Mouse (Mus musculus): Measurements from ENCODE around the gene Pde4c. TPM values are rescaled to one million over a fixed set of nuclear protein-coding genes. Genes with fewer than 3 reads are reported as not detected.

Gene Pde4c
- polyA plus RNA-seq, 1 experiment from 2014 or later, result 0.21 TPM

- Histone ChIP-seq H3K4me2 (replicated peaks) (no peak overlapping the region), H3K27ac (no peak overlapping the region), H3K4me3 (replicated peaks) (no peak overlapping the region), H3K27me3 (replicated peaks) (no peaks in the 10 kb centered on the region), H3K9me3 (no peaks in the 10 kb centered on the region), H3K4me1 (replicated peaks) (peaks cover 16% of the 10 kb centered on the region), H3K36me3 (no peaks in the 10 kb centered on the region), H3K9ac (no peak overlapping the region)
- ATAC-seq, result no peak
- 72% methylated on average over 8 of the region's 8 CpGs for WGBS
These were observed 35.9 kb upstream of the Pde4c start for GRCm38 (mm10) chr8:70687576-70687975.

- no peak overlapping the region for H3K4me3 ChIP-seq (replicated peaks)
- H3K4me1 ChIP-seq (replicated peaks), result peaks cover 14% of the 10 kb centered on the region
- H3K27ac ChIP-seq, result no peak overlapping the region
- 82% methylated on average over 3 of the region's 3 CpGs for WGBS
- no peaks in the 10 kb centered on the region for H3K9me3 ChIP-seq
- no peak for ATAC-seq
- H3K36me3 ChIP-seq, result no peaks in the 10 kb centered on the region
- H3K9ac ChIP-seq, result no peak overlapping the region
- no peaks in the 10 kb centered on the region for H3K27me3 ChIP-seq (replicated peaks)
- no peak overlapping the region for H3K4me2 ChIP-seq (replicated peaks)
These were observed 35.4 kb upstream of the Pde4c start for GRCm38 (mm10) chr8:70688136-70688535.

GRCm38 (mm10) chr8:70689892-70690390 lies 33.6 kb upstream of the Pde4c start:
- Histone ChIP-seq H3K9ac (no peak overlapping the region), H3K36me3 (no peaks in the 10 kb centered on the region), H3K4me3 (replicated peaks) (no peak overlapping the region), H3K4me1 (replicated peaks) (peaks cover 16% of the 10 kb centered on the region), H3K27ac (no peak overlapping the region), H3K9me3 (no peaks in the 10 kb centered on the region), H3K27me3 (replicated peaks) (no peaks in the 10 kb centered on the region), H3K4me2 (replicated peaks) (no peak overlapping the region)
- no peak for ATAC-seq
- WGBS, result 70% methylated on average over 5 of the region's 5 CpGs

GRCm38 (mm10) chr8:70691230-70691629 lies 32.3 kb upstream of the Pde4c start:
- H3K36me3 ChIP-seq, result no peaks in the 10 kb centered on the region
- no peaks in the 10 kb centered on the region for H3K27me3 ChIP-seq (replicated peaks)
- H3K4me2 ChIP-seq (replicated peaks), result peak overlapping the region; percentile 70
- H3K27ac ChIP-seq, result peak overlapping the region; percentile 69
- ATAC-seq, result no peak
- 66% methylated on average over 4 of the region's 4 CpGs for WGBS
- no peaks in the 10 kb centered on the region for H3K9me3 ChIP-seq
- peaks cover 28% of the 10 kb centered on the region for H3K4me1 ChIP-seq (replicated peaks)
- peak overlapping the region; percentile 46 for H3K9ac ChIP-seq
- peak overlapping the region; percentile 32; the same call in 1 of the 2 replicates for H3K4me3 ChIP-seq (replicated peaks)

GRCm38 (mm10) chr8:70691727-70692231 lies 31.7 kb upstream of the Pde4c start:
- no peaks in the 10 kb centered on the region for H3K9me3 ChIP-seq
- H3K27me3 ChIP-seq (replicated peaks), result no peaks in the 10 kb centered on the region
- peak overlapping the region; percentile 32 for H3K4me3 ChIP-seq (replicated peaks)
- WGBS, result 2% methylated on average over 20 of the region's 20 CpGs
- peak; percentile 59 for ATAC-seq
- no peaks in the 10 kb centered on the region for H3K36me3 ChIP-seq
- peak overlapping the region; percentile 69 for H3K27ac ChIP-seq
- peak overlapping the region; percentile 70 for H3K4me2 ChIP-seq (replicated peaks)
- H3K9ac ChIP-seq, result peak overlapping the region; percentile 46
- peaks cover 33% of the 10 kb centered on the region for H3K4me1 ChIP-seq (replicated peaks)

GRCm38 (mm10) chr8:70693636-70694035 lies 29.9 kb upstream of the Pde4c start:
- H3K9ac ChIP-seq, result no peak overlapping the region
- no peaks in the 10 kb centered on the region for H3K27me3 ChIP-seq (replicated peaks)
- no peaks in the 10 kb centered on the region for H3K36me3 ChIP-seq
- peaks cover 44% of the 10 kb centered on the region for H3K4me1 ChIP-seq (replicated peaks)
- H3K4me3 ChIP-seq (replicated peaks), result no peak overlapping the region
- H3K4me2 ChIP-seq (replicated peaks), result no peak overlapping the region
- ATAC-seq, result no peak
- 64% methylated on average over 5 of the region's 5 CpGs for WGBS
- H3K27ac ChIP-seq, result no peak overlapping the region
- no peaks in the 10 kb centered on the region for H3K9me3 ChIP-seq

- 26% methylated on average over 32 of the region's 32 CpGs for WGBS
- Histone ChIP-seq H3K4me1 (replicated peaks) (peaks cover 44% of the 10 kb centered on the region), H3K9ac (0 out of 2 replicates have a peak overlapping the region, but pooled peaks have one; percentile 8)
These were observed 28.1 kb upstream of the Pde4c start for GRCm38 (mm10) chr8:70695318-70696018.

GRCm38 (mm10) chr8:70696019-70696885 lies 27.3 kb upstream of the Pde4c start:
- Histone ChIP-seq H3K4me1 (replicated peaks) (peaks cover 47% of the 10 kb centered on the region), H3K27me3 (replicated peaks) (no peaks in the 10 kb centered on the region), H3K9ac (peak overlapping the region; percentile 49), H3K4me3 (replicated peaks) (peak overlapping the region; percentile 20), H3K36me3 (0 out of 2 replicates have a peak, but pooled peaks cover 2% of the 10 kb centered on the region), H3K9me3 (no peaks in the 10 kb centered on the region), H3K4me2 (replicated peaks) (peak overlapping the region; percentile 61), H3K27ac (peak overlapping the region; percentile 91)
- ATAC-seq, result peak; percentile 20
- WGBS, result 3% methylated on average over 31 of the region's 31 CpGs

More at GRCm38 (mm10) chr8:70695318-70696018, 28.1 kb upstream of the Pde4c start:
- Histone ChIP-seq H3K27me3 (replicated peaks) (no peaks in the 10 kb centered on the region), H3K4me3 (replicated peaks) (no peak overlapping the region), H3K9me3 (no peaks in the 10 kb centered on the region), H3K27ac (peak overlapping the region; percentile 91), H3K36me3 (no peaks in the 10 kb centered on the region), H3K4me2 (replicated peaks) (peak overlapping the region; percentile 61)
- ATAC-seq, result no peak

GRCm38 (mm10) chr8:70696946-70697345 lies 26.6 kb upstream of the Pde4c start:
- Histone ChIP-seq H3K4me1 (replicated peaks) (peaks cover 46% of the 10 kb centered on the region), H3K27ac (peak overlapping the region; percentile 91), H3K4me2 (replicated peaks) (peak overlapping the region; percentile 61), H3K27me3 (replicated peaks) (no peaks in the 10 kb centered on the region), H3K36me3 (0 out of 2 replicates have a peak, but pooled peaks cover 4% of the 10 kb centered on the region), H3K4me3 (replicated peaks) (peak overlapping the region; percentile 20), H3K9ac (peak overlapping the region; percentile 49), H3K9me3 (no peaks in the 10 kb centered on the region)
- 46% methylated on average over 4 of the region's 4 CpGs for WGBS
- ATAC-seq, result no peak

- peak overlapping the region; percentile 61 for H3K4me2 ChIP-seq (replicated peaks)
- 59% methylated on average over 12 of the region's 12 CpGs for WGBS
- H3K27me3 ChIP-seq (replicated peaks), result no peaks in the 10 kb centered on the region
- H3K9ac ChIP-seq, result peak overlapping the region; percentile 44; the same call in 1 of the 2 replicates
- peak overlapping the region; percentile 86 for H3K4me3 ChIP-seq (replicated peaks)
- H3K4me1 ChIP-seq (replicated peaks), result peaks cover 45% of the 10 kb centered on the region
- 0 out of 2 replicates have a peak, but pooled peaks cover 4% of the 10 kb centered on the region for H3K36me3 ChIP-seq
- H3K27ac ChIP-seq, result peak overlapping the region; percentile 91
- ATAC-seq, result no peak
- H3K9me3 ChIP-seq, result no peaks in the 10 kb centered on the region
These were observed 25.9 kb upstream of the Pde4c start for GRCm38 (mm10) chr8:70697366-70698250.

- no peaks in the 10 kb centered on the region for H3K9me3 ChIP-seq
- H3K27me3 ChIP-seq (replicated peaks), result no peaks in the 10 kb centered on the region
- peak within 1 kb of the TSS; percentile 70 for H3K4me2 ChIP-seq (replicated peaks)
- H3K4me1 ChIP-seq (replicated peaks), result peaks cover 45% of the 10 kb centered on the region
- peak within 1 kb of the TSS; percentile 86 for H3K4me3 ChIP-seq (replicated peaks)
- H3K36me3 ChIP-seq, result 0 out of 2 replicates have a peak, but pooled peaks cover 7% of the 10 kb centered on the region
- peak within 1 kb of the TSS; percentile 98 for H3K27ac ChIP-seq
- WGBS, result under 1% methylated on average over 68 of the region's 69 CpGs
- peak within 1 kb of the TSS; percentile 97 for H3K9ac ChIP-seq
- ATAC-seq, result peak; percentile 86
These were observed 25.0 kb upstream of the Pde4c start, which contains the start of gene Jund for GRCm38 (mm10) chr8:70698310-70699109. Gene Jund (plus strand): TSS chr8:70698949.

Data from intestine, embryonic 15.5 days (tissue).